Mouse (Mus musculus): ENCODE measurements around the gene Tmbim7.

Gene Tmbim7

GRCm38 (mm10) chr5:3665225-3665624 lies 14.2 kb downstream of the Tmbim7 start:
- in situ Hi-C loops (cut with MseI, MboI) = no loop called here

GRCm38 (mm10) chr5:3666585-3666984 lies 15.6 kb downstream of the Tmbim7 start:
- in situ Hi-C loops (cut with MseI, MboI) = no loop called here

GRCm38 (mm10) chr5:3669938-3670554 lies 19.1 kb downstream of the Tmbim7 start:
- in situ Hi-C loops (cut with MseI, MboI) = no loop called here

- in situ Hi-C loops (cut with MseI, MboI) = no loop called here
Measured at GRCm38 (mm10) chr5:3688298-3688697, 37.3 kb downstream of the Tmbim7 start.

- in situ Hi-C loops (cut with MseI, MboI) = no loop called here
Measured at GRCm38 (mm10) chr5:3691283-3691682, 40.3 kb downstream of the Tmbim7 start.

- in situ Hi-C loops (cut with MseI, MboI) = no loop called here
Measured at GRCm38 (mm10) chr5:3692956-3693355, 42.0 kb downstream of the Tmbim7 start.

- in situ Hi-C loops (cut with MseI, MboI) = no loop called here
Measured at GRCm38 (mm10) chr5:3695191-3695590, 44.2 kb downstream of the Tmbim7 start.

DNA sequence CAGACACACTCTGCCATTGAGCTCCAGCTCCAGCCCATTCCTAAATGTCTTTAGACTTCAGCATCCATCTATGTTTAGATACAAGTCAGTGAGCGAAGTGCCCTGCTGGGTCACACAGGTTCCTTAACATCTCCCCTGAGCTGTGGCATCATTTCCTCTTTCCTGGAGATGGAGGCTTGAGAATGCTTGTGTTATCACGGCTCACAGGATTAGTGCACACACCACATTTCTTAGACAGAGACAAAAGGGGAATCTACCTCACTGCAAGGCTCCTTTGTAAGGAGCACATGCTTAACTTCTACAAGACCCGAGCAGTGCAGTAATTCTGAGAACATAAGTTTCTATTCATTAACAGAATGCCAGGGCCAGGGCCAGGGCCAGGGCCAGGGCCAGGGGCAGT lies 45.0 kb downstream of the Tmbim7 start:
- in situ Hi-C loops (cut with MseI, MboI) = no loop called here

GRCm38 (mm10) chr5:3700025-3700424 lies 49.0 kb downstream of the Tmbim7 start:
- in situ Hi-C loops (cut with MseI, MboI) = no loop called here

DNA sequence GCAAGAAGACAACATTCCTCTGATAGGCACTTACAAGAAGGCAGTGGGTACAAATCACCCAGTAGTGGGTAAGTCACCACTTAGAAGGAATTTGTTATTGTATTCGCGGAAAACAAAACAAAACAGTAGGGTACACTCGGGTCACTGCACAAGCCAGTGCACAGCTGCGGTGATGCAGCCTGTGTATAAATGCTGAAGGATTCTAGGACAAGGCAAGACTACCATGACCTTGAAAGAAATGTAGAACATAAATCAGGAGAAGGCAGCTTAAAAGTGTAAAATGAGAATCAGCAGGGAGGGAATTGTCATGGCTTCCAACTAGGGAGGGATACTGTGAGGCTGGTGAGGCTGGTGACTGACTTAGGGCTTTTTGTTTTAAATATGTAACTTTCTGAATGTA lies 51.2 kb downstream of the Tmbim7 start:
- in situ Hi-C loops (cut with MseI, MboI) = no loop called here

GRCm38 (mm10) chr5:3715800-3716199 lies 64.8 kb downstream of the Tmbim7 start:
- in situ Hi-C loops (cut with MseI, MboI) = no loop called here

GRCm38 (mm10) chr5:3719371-3719770 lies 68.4 kb downstream of the Tmbim7 start:
- in situ Hi-C loops (cut with MseI, MboI) = no loop called here

DNA sequence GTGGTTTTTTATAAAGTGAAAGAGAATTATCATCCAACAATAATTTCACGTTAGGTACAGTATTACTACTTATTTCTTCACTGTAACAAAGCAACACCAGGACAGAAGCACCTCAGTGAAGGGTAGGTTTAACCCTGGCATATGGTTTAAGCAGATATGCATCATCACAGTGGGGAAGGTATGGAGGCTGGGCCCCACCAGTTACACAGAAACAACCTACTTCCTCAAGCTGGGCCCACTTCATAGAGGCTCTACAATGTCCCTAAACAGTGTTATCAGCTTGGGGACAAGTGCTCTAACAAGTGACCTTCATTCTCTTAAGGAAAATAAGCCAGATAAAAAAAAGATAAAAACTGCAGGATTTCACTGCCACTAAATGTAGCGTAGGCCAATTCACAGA lies 71.9 kb downstream of the Tmbim7 start:
- in situ Hi-C loops (cut with MseI, MboI) = no loop called here

DNA sequence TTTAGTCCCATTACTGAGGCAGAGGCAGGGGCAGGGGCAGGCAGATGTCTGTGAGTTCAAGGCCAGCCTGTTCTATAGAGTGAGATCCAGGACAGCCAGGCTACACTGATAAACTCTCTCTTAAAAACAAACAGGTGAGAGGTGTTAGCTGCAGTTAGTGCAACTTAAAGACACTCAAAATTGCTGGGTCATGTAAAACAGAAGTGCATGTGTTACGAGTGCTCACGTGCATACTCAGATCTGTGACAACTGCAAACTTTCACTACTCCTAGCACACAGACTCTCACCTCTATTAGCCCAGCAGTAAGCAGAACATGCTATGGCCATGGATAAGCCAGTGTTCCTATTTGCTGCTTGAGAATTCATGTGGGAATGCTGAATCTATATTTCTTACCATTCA lies 72.4 kb downstream of the Tmbim7 start:
- in situ Hi-C loops (cut with MseI, MboI) = no loop called here

GRCm38 (mm10) chr5:3725491-3725890 lies 74.5 kb downstream of the Tmbim7 start:
- in situ Hi-C loops (cut with MseI, MboI) = no loop called here

DNA sequence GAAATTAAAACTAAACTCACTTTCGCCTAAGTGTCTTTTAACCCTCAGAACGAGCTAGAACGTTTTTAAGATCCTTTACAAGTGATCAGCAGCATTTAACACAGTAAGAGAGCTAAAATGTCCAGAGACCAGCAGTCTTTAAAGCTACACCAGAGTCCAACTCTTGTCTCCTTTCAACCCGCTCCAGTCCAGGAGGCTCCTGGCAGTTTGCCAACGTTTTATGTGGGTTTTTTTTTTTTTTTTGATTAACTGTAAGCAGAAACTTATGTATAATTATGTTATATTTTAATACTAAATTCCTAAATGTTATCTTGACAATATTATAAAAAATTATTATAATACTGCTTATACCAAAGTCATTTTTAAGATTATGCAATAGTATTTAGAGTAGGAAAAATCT lies 77.8 kb downstream of the Tmbim7 start:
- in situ Hi-C loops (cut with MseI, MboI) = no loop called here

Data from mouse trophoblast stem cell (cell line).